Mouse (Mus musculus) midbrain, embryonic 16.5 days (tissue): ENCODE results near the gene Sdk1. TPM values are rescaled to one million over a fixed set of nuclear protein-coding genes. Genes with fewer than 3 reads are reported as not detected.

Source experiments
- ATAC-seq: fragments of 200-750 bp; cut with Nextera tagmentation; 2 replicates; pipeline ENCODE4 v1.8.0; 2017; ENCODE audit warnings: moderate TSS enrichment
- H3K27ac ChIP-seq: fragments of 300-500 bp; sonication (generic); 2 replicates; pipeline ENCODE4 v1.5.1; 2014; ENCODE audit warnings: mild to moderate bottlenecking, low read length, mixed read lengths
- H3K27me3 ChIP-seq: fragments of 300-500 bp; sonication (generic); 2 replicates; pipeline ENCODE4 v1.6.1; 2014; ENCODE audit warnings: low read depth, low read length, mixed read lengths; ENCODE audit not compliant: control insufficient read depth, insufficient read depth
- H3K36me3 ChIP-seq: fragments of 300-500 bp; sonication (generic); 2 replicates; pipeline ENCODE4 v1.6.1; 2014; ENCODE audit warnings: mild to moderate bottlenecking, low read length, moderate library complexity, mixed read lengths; ENCODE audit not compliant: control insufficient read depth, insufficient read depth
- H3K4me1 ChIP-seq: fragments of 300-500 bp; sonication (generic); 2 replicates; pipeline ENCODE4 v1.6.1; 2014; ENCODE audit warnings: mild to moderate bottlenecking, low read length, mixed read lengths; ENCODE audit not compliant: control insufficient read depth, insufficient read depth
- H3K4me2 ChIP-seq: fragments of 300-500 bp; sonication (generic); 2 replicates; pipeline ENCODE4 v1.6.1; 2014; ENCODE audit warnings: mild to moderate bottlenecking, low read length, mixed read lengths
- H3K4me3 ChIP-seq: fragments of 300-500 bp; sonication (generic); 2 replicates; pipeline ENCODE4 v1.5.1; 2014; ENCODE audit warnings: low read depth, mild to moderate bottlenecking, low read length, moderate library complexity, mixed read lengths
- H3K9ac ChIP-seq: fragments of 300-500 bp; sonication (generic); 2 replicates; pipeline ENCODE4 v1.6.1; 2014; ENCODE audit warnings: low read depth, low read length, mixed read lengths
- H3K9me3 ChIP-seq: fragments of 300-500 bp; sonication (generic); replicated peaks from 2 replicates; pipeline ENCODE4 v1.6.1; 2014; ENCODE audit warnings: mild to moderate bottlenecking, low read length, mixed read lengths; ENCODE audit not compliant: control insufficient read depth, poor library complexity, severe bottlenecking
- WGBS: fragments of 180-500 bp; shearing (Covaris S2); extraction: QIAGEN DNeasy Blood & Tissue Kit; methylation state at CpG from one replicate; pipeline ENCODE4 v1.1.7; 2014; 5-methylcytosine and 5-hydroxymethylcytosine counted together
- polyA plus RNA-seq: library from polyadenylated mRNA; unstranded; fragments of >200 nt; fragmentation: Nextera tagmentation; extraction: Ambion mirVana; gene quantifications from 2 replicates; pipeline ENCODE4 v1.2.1, GENCODE M21; 2015

The Sdk1 gene
- polyA plus RNA-seq, 1 experiment from 2014 or later, result 2.5 TPM

DNA sequence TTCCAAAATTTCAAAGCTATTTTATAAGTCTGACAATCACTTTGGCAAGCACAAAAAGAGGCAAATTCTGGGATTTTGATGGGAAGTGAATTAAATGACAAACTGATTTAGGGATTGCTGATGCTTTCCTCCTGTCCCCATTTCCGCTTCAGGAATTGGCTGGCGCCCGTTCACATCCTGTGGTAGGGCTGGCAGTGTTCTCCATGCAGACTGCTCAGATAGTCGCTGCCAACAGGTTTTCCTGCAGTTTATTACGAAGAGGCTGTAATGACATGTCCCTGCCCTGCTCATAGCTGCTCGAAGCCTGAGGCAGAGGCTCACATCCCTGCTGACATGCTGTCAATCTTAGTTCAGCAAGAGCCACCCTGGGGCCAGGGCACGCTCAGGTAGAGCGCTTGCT, 908.3 kb downstream of the Sdk1 start:
- Histone ChIP-seq H3K27me3 (no peaks in the 10 kb centered on the region), H3K4me2 (no peak overlapping the region), H3K4me3 (no peak overlapping the region), H3K36me3 (no peaks in the 10 kb centered on the region), H3K4me1 (no peaks in the 10 kb centered on the region), H3K9me3 (no peaks in the 10 kb centered on the region), H3K9ac (no peak overlapping the region), H3K27ac (no peak overlapping the region)
- 79% methylated on average over 8 of the region's 8 CpGs for WGBS
- ATAC-seq, result peak; percentile 39; the same call in 1 of the 2 replicates

DNA sequence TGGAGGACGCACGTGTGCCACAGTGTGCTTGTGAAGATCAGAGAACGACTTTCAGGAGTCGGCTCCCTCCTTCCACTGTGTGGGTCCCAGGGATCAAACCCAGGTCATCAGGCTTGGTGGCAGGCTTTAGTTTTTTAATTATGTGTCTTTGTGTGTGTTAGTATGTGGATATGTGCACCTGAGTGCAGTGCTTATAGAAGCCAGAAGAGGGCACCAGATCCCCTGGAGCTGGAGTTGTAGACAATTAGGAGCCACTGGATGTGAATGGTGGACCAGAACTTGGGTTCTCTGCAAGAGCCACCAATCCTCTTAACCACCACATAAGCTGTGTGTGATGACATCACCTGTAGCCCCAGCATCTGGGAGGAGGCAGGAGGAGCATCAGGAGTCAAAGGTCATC, 909.5 kb downstream of the Sdk1 start:
- H3K9ac ChIP-seq, result no peak overlapping the region
- ATAC-seq, result no peak
- 98% methylated on average over 4 of the region's 4 CpGs for WGBS

DNA sequence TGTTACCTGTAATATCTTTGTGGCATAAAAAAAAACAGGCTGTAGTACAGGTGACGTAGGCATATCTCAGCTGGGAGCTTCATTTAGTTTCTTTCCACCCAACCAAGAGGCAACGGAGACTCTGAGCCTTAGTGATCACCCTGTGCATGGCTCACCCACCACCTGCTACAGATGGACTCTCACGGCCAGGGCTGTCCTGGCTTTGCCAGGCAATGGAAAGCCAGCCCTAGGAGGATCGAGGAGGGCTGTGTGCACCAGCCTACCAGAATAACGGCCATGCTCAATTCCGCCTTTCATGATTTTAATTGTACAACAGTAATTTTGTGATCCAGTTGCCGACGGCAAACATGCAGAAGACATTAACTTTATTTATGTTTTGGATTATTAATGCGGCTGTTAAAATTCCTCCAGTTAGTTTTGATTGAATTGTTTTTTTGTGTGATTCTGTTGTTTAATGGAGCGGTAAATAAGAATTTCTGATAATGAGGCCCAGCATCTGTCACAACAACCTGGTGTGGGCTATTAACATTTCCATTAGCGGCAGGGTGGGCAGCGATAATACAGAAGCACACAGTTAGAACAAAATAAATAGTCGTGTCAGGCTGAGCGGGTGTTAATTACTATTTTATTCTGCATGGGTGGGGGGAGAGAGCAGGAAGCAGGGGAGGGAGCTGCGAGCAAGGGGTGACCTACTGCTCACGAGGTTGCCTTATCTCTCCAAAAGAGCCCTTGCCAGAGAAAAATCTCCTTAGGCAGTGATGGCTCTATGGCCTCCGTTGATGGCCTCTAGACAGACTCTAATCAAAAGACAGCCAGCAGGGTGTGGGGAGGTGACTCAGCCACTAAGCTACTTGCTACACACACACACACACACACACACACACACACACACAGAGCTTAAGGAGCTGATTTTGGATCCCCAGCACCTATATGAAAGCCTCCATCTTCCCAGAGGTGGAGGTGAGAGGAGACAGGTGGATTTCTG, 915.9 kb downstream of the Sdk1 start:
- WGBS, result 70% methylated on average over 17 of the region's 17 CpGs
- H3K9me3 ChIP-seq, result no peaks in the 10 kb centered on the region
- no peaks in the 10 kb centered on the region for H3K27me3 ChIP-seq
- no peak overlapping the region for H3K4me3 ChIP-seq
- no peaks in the 10 kb centered on the region for H3K4me1 ChIP-seq
- no peak overlapping the region for H3K27ac ChIP-seq
- H3K4me2 ChIP-seq, result no peak overlapping the region
- no peaks in the 10 kb centered on the region for H3K36me3 ChIP-seq
- H3K9ac ChIP-seq, result no peak overlapping the region
- ATAC-seq, result no peak

More for the DNA sequence above, 909.5 kb downstream of the Sdk1 start:
- no peak overlapping the region for H3K4me2 ChIP-seq
- no peaks in the 10 kb centered on the region for H3K27me3 ChIP-seq
- H3K4me1 ChIP-seq, result no peaks in the 10 kb centered on the region
- H3K9me3 ChIP-seq, result no peaks in the 10 kb centered on the region
- no peak overlapping the region for H3K4me3 ChIP-seq
- H3K27ac ChIP-seq, result no peak overlapping the region
- no peaks in the 10 kb centered on the region for H3K36me3 ChIP-seq

DNA sequence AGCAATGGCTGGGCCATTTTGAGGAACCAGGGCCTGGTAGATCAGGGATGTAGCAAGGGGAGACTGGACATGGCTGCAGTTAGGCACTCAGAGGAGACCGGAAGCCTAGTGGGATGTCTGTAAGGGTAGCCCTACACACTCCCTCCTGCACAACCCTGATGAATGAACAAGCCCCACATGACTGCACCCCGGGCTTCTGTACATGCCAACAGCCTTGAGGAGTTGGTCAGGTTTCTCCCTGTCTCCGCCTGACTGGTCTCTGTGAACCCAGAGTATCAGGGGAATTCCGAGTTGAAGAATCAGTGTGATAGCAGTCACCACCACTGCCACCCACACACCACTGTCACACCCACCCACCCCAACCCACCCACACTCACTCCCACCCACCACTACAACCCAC, 922.2 kb downstream of the Sdk1 start:
- Histone ChIP-seq H3K36me3 (no peaks in the 10 kb centered on the region), H3K4me1 (no peaks in the 10 kb centered on the region), H3K9me3 (no peaks in the 10 kb centered on the region), H3K9ac (no peak overlapping the region), H3K27ac (no peak overlapping the region), H3K27me3 (no peaks in the 10 kb centered on the region), H3K4me2 (no peak overlapping the region), H3K4me3 (no peak overlapping the region)
- no peak for ATAC-seq
- WGBS, result 94% methylated on average over 4 of the region's 4 CpGs

DNA sequence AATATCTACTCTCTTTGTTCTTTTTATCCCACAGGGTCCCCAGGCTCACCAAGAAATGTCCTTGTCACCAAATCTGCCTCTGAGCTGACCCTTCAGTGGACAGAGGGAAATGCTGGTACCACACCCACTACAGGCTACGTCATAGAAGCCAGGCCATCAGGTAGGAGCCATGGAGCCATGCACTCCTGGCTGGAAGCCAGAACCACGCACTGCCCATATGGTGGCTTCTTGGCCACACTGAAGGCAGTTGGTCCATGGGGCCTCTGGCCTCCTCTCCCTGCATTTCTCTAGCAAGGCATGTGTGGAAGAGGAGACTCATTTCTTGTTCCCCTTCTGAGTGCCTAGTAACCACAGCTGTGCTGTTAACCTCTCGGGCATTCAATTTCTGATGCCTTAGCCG, 932.3 kb downstream of the Sdk1 start:
- no peaks in the 10 kb centered on the region for H3K36me3 ChIP-seq
- H3K4me2 ChIP-seq, result no peak overlapping the region
- no peak for ATAC-seq
- H3K27ac ChIP-seq, result no peak overlapping the region
- H3K27me3 ChIP-seq, result no peaks in the 10 kb centered on the region
- 76% methylated on average over 4 of the region's 4 CpGs for WGBS
- H3K4me1 ChIP-seq, result peaks cover 10% of the 10 kb centered on the region; the same call in 1 of the 2 replicates
- no peak overlapping the region for H3K9ac ChIP-seq
- H3K9me3 ChIP-seq, result peaks cover 5% of the 10 kb centered on the region; the same call in 1 of the 2 replicates
- H3K4me3 ChIP-seq, result no peak overlapping the region

DNA sequence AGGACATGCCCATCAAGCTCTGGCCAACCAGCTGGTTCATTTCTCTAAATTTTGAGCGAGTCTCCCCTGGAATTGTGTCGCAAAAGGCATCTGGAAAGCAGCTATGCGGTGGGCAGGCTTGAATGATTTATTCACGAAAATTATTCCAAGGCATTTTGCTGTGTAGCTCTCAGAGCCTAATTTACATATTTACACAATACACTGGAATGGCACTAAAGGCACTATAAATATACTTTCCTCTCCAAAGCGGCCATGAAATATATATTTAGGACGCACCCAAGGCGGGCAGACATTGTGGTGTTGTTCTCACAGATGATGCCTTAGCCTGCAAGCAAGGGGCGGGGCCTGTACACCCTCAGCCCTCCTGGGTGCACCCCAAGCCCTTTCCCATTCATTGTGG, 936.9 kb downstream of the Sdk1 start:
- peaks cover 18% of the 10 kb centered on the region for H3K4me1 ChIP-seq
- H3K27me3 ChIP-seq, result no peaks in the 10 kb centered on the region
- 0 out of 2 replicates have a peak overlapping the region, but pooled peaks have one; percentile 10 for H3K4me2 ChIP-seq
- no peak for ATAC-seq
- H3K36me3 ChIP-seq, result no peaks in the 10 kb centered on the region
- H3K27ac ChIP-seq, result peak overlapping the region; percentile 65
- H3K9me3 ChIP-seq, result no peaks in the 10 kb centered on the region
- peak overlapping the region; percentile 26; the same call in 1 of the 2 replicates for H3K9ac ChIP-seq
- WGBS, result 37% methylated on average over 8 of the region's 8 CpGs
- no peak overlapping the region for H3K4me3 ChIP-seq

DNA sequence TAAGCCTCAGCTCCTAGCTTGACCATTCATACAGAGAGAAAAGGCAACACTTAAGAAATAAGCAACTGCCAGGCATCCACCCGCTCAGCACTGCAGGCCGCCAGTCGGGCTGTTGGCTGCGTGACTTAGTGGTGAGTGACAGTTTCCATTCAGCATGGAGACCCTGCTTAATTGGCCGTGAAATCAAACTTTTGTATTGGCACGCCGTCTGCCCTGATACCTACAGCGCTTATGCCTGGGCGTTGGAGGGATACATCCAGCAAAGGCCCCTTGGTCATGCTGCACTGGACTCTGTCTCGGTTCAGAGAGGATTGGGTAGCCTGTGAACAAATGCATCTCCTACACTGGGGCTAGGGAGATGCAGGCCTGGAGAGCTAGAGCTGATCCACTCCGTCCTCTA, 938.0 kb downstream of the Sdk1 start:
- Histone ChIP-seq H3K4me1 (peaks cover 18% of the 10 kb centered on the region), H3K4me3 (no peak overlapping the region), H3K4me2 (no peak overlapping the region), H3K36me3 (no peaks in the 10 kb centered on the region), H3K27me3 (no peaks in the 10 kb centered on the region), H3K9me3 (no peaks in the 10 kb centered on the region), H3K9ac (0 out of 2 replicates have a peak overlapping the region, but pooled peaks have one; percentile 15), H3K27ac (no peak overlapping the region)
- 0 out of 2 replicates have a peak, but pooled peaks have one; percentile 44 for ATAC-seq
- 12% methylated on average over 11 of the region's 11 CpGs for WGBS

DNA sequence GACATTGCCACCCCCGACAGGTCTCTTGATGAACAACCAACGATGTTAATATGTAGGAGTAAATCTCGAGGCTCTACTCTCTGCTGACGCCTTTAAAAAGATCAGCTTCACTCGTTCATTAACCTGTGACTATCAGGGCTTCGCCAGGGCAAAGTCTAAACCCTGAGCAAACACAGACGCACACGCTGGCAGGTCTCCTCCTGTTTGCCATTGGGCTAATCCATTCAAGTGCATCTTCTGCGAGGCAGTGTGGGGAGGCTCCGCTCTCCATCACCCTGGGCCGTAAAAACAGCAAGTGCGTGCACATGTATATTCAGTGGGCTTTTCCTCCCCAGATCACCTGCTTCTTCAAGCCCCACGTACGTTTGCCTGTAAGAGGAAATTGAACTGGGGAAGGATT, 940.6 kb downstream of the Sdk1 start:
- Histone ChIP-seq H3K36me3 (no peaks in the 10 kb centered on the region), H3K4me2 (no peak overlapping the region), H3K9ac (no peak overlapping the region), H3K27me3 (no peaks in the 10 kb centered on the region), H3K27ac (no peak overlapping the region), H3K4me3 (no peak overlapping the region), H3K4me1 (peaks cover 18% of the 10 kb centered on the region), H3K9me3 (no peaks in the 10 kb centered on the region)
- WGBS, result 60% methylated on average over 14 of the region's 14 CpGs
- ATAC-seq, result no peak

DNA sequence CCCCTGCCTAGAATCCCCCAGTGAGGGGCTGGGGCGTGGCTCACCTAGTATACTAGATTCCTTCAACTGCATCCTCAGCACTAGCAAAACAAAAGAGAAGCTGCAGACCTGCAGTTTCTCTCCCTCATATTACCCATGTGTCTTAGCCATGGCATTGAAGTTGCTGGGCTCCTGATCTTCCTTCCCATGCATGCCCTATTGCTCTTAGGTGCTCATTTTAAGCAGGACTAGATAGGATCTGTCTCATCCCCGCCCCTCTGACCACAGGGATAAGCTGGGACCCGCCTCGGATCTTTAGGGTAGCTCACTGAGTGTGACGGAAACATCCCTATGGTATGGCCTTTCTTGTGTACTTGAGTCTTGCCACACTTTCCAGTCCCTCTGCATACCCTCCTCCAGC, 947.5 kb downstream of the Sdk1 start:
- H3K9ac ChIP-seq, result no peak overlapping the region
- H3K4me2 ChIP-seq, result no peak overlapping the region
- H3K9me3 ChIP-seq, result no peaks in the 10 kb centered on the region
- no peak for ATAC-seq
- WGBS, result 82% methylated on average over 5 of the region's 5 CpGs
- 0 out of 2 replicates have a peak, but pooled peaks cover 2% of the 10 kb centered on the region for H3K4me1 ChIP-seq
- H3K4me3 ChIP-seq, result no peak overlapping the region
- H3K36me3 ChIP-seq, result no peaks in the 10 kb centered on the region
- H3K27ac ChIP-seq, result no peak overlapping the region
- H3K27me3 ChIP-seq, result no peaks in the 10 kb centered on the region
